Mouse (Mus musculus): Measurements from ENCODE around the gene Urah. TPM values are rescaled to one million over a fixed set of nuclear protein-coding genes. Genes with fewer than 3 reads are reported as not detected.

The Urah gene
- total RNA-seq, 2 experiments from 2014 or later = 1.1 to 1.4 TPM

DNA sequence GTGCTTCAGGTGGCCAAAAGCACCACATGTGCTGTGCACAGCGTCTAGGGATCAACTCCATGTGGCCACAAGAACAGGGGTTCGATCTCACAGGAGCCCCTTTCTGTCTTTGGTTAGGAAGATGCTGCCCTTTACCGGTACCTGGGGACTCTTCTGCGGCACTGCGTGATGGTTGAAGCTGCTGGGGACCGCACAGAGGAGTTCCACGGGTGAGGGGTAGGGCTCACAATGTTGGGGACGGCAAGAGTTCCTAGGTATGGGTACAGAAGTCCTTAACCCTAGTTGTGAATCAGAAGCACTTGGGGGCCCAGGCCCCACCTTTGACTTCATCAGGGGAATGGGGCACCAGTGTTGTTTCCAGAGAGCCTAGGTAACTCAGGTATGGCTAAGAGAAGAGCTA, 23.9 kb downstream of the Urah start:
- no peak for TF ChIP-seq CTCF (conservative IDR thresholded peaks at IDR 0.05)
- no peak overlapping the region for H3K27ac ChIP-seq
- H3K4me3 ChIP-seq = peak overlapping the region; percentile 74
- no peak for DNase-seq (ENCODE audit: low spot score in 2 of 2)

DNA sequence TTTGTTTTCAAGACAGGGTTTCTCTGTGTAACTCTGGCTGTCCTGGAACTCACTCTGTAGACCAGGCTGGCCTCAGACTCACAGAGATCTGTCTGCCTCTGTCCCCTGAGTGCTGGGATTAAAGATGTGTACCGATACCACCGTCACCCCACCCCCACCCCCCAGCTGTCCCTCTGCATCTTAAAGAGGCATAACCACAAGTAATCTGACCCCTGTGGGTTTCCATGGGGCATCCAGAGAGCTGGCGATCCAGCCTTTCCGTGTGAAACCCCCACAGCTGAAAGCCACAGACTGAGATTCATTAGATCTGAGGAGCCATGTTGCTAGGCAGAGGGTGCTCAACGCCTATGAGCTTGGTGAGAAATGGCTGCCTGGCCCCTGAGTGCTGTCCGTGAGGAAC, 25.2 kb downstream of the Urah start:
- DNase-seq (ENCODE audit: low spot score in 2 of 2) = no peak
- no peak overlapping the region for H3K27ac ChIP-seq
- no peak for TF ChIP-seq CTCF (conservative IDR thresholded peaks at IDR 0.05)
- H3K4me3 ChIP-seq = peak overlapping the region; percentile 74; the same call in 1 of the 2 replicates

DNA sequence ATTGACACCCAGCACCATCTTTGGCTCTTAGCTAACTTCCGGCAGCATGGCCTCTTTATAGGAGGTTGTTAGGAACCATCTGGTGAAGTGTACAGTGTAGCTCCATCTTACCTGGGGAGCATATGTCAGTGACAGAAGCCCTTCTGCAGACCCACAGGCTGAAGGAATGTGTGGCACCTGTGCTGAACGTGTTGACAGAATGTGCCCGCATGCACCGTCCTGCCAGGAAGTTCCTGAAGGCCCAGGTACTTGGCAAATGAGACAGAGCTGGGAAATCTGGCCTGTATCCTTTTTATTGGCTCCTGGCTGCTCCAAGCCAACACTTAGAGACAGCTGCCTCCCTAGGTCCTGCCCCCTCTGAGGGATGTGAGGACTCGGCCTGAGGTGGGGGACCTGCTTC, 25.9 kb downstream of the Urah start:
- DNase-seq (ENCODE audit: low spot score in 2 of 2) = no peak
- no peak overlapping the region for H3K27ac ChIP-seq
- no peak for TF ChIP-seq CTCF (conservative IDR thresholded peaks at IDR 0.05)
- H3K4me3 ChIP-seq = no peak overlapping the region

DNA sequence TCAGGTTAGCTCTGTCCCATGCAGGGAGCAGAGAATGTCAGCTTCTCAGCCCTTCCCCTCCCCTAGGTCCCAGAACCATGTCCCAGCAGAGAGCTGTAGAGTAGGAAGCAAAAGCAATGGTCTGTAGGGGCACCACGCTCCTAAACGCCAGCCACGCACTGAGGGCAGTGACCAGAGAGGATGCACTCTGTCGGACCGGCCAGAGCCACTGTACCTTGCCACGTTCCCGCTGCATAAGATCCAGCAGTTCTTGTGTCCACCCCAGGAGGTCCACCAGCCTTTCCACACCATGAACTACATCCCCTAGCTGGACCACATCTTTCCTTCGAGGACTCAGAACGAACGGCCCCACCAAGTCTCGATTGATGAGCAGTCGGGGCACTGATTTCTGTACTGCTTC, 29.9 kb downstream of the Urah start:
- Histone ChIP-seq H3K4me3 (no peak overlapping the region), H3K27ac (no peak overlapping the region)
- DNase-seq (ENCODE audit: low spot score in 2 of 2) = no peak
- TF ChIP-seq CTCF (conservative IDR thresholded peaks at IDR 0.05) = no peak

DNA sequence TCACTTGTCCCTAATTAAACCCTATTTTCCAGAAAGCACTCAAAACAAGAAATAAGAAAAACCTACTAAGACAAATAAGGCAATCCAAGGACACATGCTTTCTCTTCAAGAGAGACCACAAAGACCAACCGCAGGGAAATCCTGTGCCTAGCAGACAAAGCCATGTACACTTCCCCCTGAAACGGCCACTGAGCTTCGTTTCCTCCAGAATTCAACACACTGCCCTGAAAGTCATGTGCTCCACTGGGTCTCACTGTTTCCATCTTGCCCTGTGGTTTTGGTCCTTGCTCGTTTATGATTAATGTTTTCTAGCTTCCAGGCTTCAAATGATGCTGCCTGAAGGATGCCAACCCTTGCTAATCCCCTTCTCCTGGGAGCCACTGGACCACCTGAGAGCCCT, 39.4 kb downstream of the Urah start:
- Histone ChIP-seq H3K27ac (no peak overlapping the region), H3K4me3 (no peak overlapping the region)
- no peak for DNase-seq (ENCODE audit: low spot score in 2 of 2)
- TF ChIP-seq CTCF (conservative IDR thresholded peaks at IDR 0.05) = no peak

DNA sequence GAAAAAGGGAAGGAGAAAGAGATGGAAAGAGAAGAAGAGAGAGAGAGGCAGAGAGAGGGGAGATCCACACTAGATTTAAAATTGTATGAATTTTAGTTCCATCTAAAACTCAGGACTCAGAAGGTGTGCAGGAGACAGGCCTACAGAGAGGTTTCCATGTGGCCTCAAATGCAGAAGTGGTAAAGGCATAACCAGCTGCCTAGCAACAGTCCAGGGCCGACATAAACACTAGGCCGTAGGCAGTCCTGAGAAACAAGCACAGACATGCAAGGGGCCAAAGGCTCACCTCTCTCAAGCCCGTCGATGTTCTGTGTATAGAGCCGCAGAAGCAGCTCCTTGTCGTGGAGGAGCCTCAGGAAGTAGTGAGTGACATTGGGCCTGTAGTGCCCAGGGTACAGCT, 42.5 kb downstream of the Urah start:
- no peak for TF ChIP-seq CTCF (conservative IDR thresholded peaks at IDR 0.05)
- DNase-seq (ENCODE audit: low spot score in 2 of 2) = no peak
- Histone ChIP-seq H3K4me3 (no peak overlapping the region), H3K27ac (no peak overlapping the region)

DNA sequence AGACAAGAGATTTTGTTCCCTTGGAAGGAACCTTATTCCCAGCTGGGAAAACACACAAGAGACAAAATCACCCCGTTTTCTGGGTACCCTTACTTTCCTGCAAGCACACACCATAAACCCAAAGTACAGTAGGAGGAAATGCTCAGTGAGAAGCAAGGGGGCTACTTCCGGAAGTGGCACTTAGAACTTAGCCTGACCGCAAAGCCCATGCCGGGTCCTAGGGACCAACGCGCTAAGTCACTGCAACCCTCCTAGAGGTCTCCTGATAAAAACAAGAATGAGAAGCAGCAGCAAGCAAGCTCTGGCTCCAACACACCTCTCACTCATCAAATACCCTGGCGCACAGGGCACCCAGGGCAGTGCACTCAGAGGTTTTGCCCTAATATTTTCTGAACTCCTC, 44.5 kb downstream of the Urah start:
- no peak for DNase-seq (ENCODE audit: low spot score in 2 of 2)
- Histone ChIP-seq H3K4me3 (no peak overlapping the region), H3K27ac (no peak overlapping the region)
- no peak for TF ChIP-seq CTCF (conservative IDR thresholded peaks at IDR 0.05)

DNA sequence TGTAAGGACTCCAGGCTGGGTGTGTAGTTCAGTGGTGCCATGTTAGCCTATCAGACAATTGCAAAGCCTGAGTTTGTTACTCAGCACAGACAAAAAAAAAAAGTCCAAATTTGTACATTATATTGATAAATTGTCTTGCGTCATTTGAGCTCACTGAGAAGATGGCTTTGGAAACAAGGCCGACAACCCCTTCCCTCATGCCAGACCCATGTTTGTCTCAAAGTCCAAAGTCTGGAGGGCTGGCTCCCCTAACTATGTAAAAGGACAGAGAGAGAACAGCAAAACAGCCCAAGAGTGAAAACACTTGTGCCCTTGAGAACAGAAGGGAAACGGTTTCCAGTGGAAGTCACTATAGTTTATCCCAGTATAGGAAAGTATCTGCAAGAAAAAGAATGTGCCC, 45.6 kb downstream of the Urah start:
- Histone ChIP-seq H3K27ac (no peak overlapping the region), H3K4me3 (peak overlapping the region; percentile 78; the same call in 1 of the 2 replicates)
- no peak for DNase-seq (ENCODE audit: low spot score in 2 of 2)
- no peak for TF ChIP-seq CTCF (conservative IDR thresholded peaks at IDR 0.05)

DNA sequence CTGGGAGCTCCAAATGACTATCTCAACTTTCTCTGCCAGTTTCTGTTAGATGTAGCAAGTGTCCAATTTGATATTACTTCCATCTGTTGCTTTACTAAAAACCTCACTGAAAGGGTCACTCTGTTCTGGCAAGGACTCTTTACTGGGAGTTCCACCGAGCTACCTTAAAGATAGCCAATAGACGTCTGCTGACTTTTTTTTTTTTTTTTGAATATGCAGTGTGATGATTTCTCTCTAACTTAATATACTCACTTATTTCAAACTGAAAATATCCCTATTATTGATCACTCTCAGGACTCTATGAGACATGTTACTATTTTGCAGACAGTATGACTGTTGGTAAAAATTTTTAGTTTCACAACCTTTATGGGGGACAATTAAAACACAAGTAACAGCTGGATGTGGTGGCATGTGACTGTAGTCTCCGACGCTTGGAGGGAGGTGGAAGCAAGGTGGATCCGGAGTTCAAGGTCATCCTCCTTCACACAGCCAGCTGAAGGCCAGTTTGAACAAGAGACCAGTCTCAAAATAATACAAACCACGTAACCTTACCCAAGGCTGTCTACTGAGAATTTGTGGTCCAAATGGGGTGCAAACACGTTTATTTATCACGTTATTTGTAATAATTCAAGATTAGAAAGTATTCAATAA, 46.2 kb downstream of the Urah start:
- no peak for DNase-seq (ENCODE audit: low spot score in 2 of 2)
- TF ChIP-seq CTCF (conservative IDR thresholded peaks at IDR 0.05) = no peak
- H3K27ac ChIP-seq = peak overlapping the region; percentile 95
- peak overlapping the region; percentile 78 for H3K4me3 ChIP-seq

DNA sequence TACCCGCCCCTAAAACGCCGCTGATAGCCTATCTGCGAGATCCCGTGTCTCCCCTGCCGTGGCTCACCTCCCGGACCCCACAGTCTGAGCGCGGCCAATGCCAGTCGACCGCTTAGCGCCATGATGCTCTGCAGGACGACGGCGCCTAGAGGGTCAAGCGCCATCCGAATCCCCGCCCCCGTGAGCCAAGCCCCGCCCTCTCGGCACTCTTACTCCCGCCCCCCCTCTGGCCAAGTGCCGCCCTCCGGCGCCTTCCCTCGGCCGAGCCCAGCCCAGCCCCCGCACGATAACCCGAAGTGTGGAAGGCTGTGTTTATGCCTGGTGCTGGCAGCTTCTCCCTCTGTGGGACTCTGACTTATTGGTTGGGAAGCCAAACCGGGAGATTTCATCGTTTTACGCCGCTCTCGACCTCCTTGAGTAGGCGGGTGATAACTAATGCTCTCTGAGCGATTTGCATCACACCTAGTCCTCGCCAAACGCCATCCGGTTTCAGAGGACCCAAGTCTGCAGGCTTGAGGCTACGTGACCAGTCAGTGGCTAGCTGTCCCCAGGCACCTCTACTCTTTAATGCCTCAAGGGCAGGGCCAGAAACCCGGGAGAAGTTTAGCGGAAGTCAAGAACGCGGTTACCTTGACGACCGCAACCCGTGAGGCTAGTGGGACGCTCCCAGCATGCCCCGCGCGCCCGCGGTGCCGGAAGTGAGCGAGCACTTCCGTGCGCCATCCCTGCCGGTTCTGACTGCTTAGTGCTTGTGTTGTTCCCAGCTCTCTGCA, 47.1 kb downstream of the Urah start, which contains the start of the genes Psmd13 and Sirt3:
TSS of gene Psmd13 (plus strand) at position 273 of the 773 bp plus-strand sequence.
TSS of gene Sirt3 (minus strand) at position 614 of the 773 bp plus-strand sequence.
- Histone ChIP-seq H3K4me3 (peak within 1 kb of the TSS; percentile 78), H3K27ac (peak within 1 kb of the TSS; percentile 95)
- DNase-seq (ENCODE audit: low spot score in 2 of 2) = peak; percentile 93
- no peak for TF ChIP-seq CTCF (conservative IDR thresholded peaks at IDR 0.05)

DNA sequence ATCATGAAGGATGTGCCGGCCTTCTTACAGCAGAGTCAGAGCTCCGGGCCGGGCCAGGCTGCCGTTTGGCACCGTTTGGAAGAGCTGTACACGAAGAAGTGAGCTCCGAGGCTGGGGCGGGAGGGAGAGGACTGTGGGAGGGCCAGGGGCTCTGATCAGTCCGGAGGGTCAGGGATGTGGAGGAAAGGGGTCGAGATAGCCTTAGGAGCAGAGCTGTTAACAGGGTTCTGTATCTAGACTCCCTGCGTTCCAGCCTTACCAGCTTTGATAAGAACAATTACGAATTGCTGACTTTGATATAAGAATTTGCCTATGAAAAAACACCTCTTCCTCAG, 47.6 kb downstream of the Urah start:
- Histone ChIP-seq H3K4me3 (peak overlapping the region; percentile 78), H3K27ac (peak overlapping the region; percentile 95)
- no peak for TF ChIP-seq CTCF (conservative IDR thresholded peaks at IDR 0.05)
- DNase-seq (ENCODE audit: low spot score in 2 of 2) = no peak

Other genes starting within 250 kb of the Urah start
- gene Olfr46, start 233.7 kb upstream of the Urah start, total RNA-seq (2021) = under 1 TPM; 0.31 to 0.37 TPM
- gene Olfr61, start 206.0 kb upstream of the Urah start, total RNA-seq (2021) = under 1 TPM in 1 of 2 experiments, not detected in 1; 0.29 TPM
- gene Olfr53, start 188.6 kb upstream of the Urah start, total RNA-seq (2021) = under 1 TPM in 1 of 2 experiments, not detected in 1; 0.34 TPM
- gene Olfr539, start 175.1 kb upstream of the Urah start, total RNA-seq (2021) = under 1 TPM; 0.20 to 0.23 TPM
- under 1 TPM; 0.12 to 0.13 TPM for gene Olfr45, start 153.1 kb upstream of the Urah start, total RNA-seq (2021)
- not detected for gene Olfr541, start 137.8 kb upstream of the Urah start, total RNA-seq (2021)
- not detected for gene Cyp2e1, start 71.3 kb upstream of the Urah start, total RNA-seq (2021)
- not detected for gene Syce1, start 47.2 kb upstream of the Urah start, total RNA-seq (2021)
- gene Zfp941, start 12.8 kb upstream of the Urah start, total RNA-seq (2021) = 10 to 100 TPM; 10.7 to 18.0 TPM
- not detected for gene Scgb1c1, start 10.5 kb downstream of the Urah start, total RNA-seq (2021)
- gene Odf3, start 12.8 kb downstream of the Urah start, total RNA-seq (2021) = not detected
- gene Gm45785, start 21.3 kb downstream of the Urah start, total RNA-seq (2021) = 1 to 10 TPM in 1 of 2 experiments, not detected in 1; 1.8 TPM
- gene Ric8a, start 21.9 kb downstream of the Urah start, total RNA-seq (2021) = 10 to 100 TPM; 78.2 to 82.8 TPM
- 10 to 100 TPM; 25.1 to 28.3 TPM for gene Bet1l, start 22.6 kb downstream of the Urah start, total RNA-seq (2021)
- 100 to 1,000 TPM; 111 to 113 TPM for gene Psmd13, start 47.0 kb downstream of the Urah start, total RNA-seq (2021)
- 10 to 100 TPM; 69.2 to 73.2 TPM for gene Sirt3, start 47.3 kb downstream of the Urah start, total RNA-seq (2021)
- 1 to 10 TPM in 1 of 2 experiments, not detected in 1; 1.3 TPM for gene Cox8b, start 65.4 kb downstream of the Urah start, total RNA-seq (2021)
- under 1 TPM; 0.27 to 0.51 TPM for gene Nlrp6, start 85.9 kb downstream of the Urah start, total RNA-seq (2021)
- gene Pgghg, start 106.4 kb downstream of the Urah start, total RNA-seq (2021) = 1 to 10 TPM; 4.0 to 7.1 TPM
- not detected for gene Ifitm5, start 115.3 kb downstream of the Urah start, total RNA-seq (2021)
- not detected for gene Gm45717, start 120.9 kb downstream of the Urah start, total RNA-seq (2021)
- 10 to 100 TPM; 13.0 to 16.3 TPM for gene Ifitm2, start 121.0 kb downstream of the Urah start, total RNA-seq (2021)
- gene Ifitm1, start 132.2 kb downstream of the Urah start, total RNA-seq (2021) = 1 to 10 TPM; 1.9 to 2.9 TPM
- 10 to 100 TPM in 1 of 2 experiments, 1 to 10 TPM in 1; 9.6 to 13.9 TPM for gene Ifitm3, start 175.8 kb downstream of the Urah start, total RNA-seq (2021)
- not detected for gene Ifitm6, start 182.9 kb downstream of the Urah start, total RNA-seq (2021)
- gene Gm17387, start 194.1 kb downstream of the Urah start, total RNA-seq (2021) = not detected
- gene B4galnt4, start 226.1 kb downstream of the Urah start, total RNA-seq (2021) = 100 to 1,000 TPM in 1 of 2 experiments, 10 to 100 TPM in 1; 93.4 to 101 TPM
- not detected for gene Pkp3, start 243.2 kb downstream of the Urah start, total RNA-seq (2021)